Mouse (Mus musculus): ENCODE measurements around the gene Unc13a.

The Unc13a gene

DNA sequence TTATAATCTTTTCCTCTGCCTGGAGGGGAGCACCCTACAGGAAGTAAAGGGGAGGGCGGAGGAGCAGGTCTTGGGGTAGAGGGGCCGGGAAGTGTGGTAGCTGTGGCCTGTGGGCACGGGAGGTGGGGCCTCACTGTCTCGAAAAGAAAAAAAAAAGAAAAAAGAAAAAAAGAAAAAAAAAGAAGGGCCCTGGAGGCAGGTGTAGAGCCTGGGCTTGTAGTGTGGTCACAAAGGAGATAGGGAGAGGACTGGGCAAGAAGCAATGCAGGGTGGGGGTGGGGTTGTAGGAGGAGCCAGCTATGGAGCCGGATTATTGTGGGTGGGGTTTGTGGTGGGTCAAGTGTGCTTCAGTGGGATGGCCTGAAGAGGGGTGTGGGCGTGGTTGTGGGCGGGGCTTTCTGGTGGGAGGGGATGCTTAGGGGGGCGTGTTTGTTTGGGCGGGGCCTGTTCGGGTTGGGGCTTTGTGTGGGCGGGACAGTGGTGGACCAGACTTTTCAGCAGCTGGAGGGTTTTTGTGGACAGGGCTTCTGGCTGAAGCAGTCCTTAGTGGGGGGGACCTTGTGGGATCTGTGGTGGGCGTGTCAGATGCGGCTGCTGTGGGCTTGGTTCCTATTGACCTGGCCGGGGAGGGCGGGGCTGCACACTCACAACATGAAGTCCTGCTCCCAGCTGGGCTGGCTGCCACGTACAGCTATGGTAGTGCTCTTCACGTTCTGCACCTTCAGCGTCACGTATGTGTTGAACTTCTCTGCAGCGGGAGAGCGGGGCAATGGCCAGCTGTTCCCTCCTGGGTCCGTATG lies 6.0 kb downstream of the Unc13a start:
- peak in 1 of 2 experiments; percentile 58 for DNase-seq

DNA sequence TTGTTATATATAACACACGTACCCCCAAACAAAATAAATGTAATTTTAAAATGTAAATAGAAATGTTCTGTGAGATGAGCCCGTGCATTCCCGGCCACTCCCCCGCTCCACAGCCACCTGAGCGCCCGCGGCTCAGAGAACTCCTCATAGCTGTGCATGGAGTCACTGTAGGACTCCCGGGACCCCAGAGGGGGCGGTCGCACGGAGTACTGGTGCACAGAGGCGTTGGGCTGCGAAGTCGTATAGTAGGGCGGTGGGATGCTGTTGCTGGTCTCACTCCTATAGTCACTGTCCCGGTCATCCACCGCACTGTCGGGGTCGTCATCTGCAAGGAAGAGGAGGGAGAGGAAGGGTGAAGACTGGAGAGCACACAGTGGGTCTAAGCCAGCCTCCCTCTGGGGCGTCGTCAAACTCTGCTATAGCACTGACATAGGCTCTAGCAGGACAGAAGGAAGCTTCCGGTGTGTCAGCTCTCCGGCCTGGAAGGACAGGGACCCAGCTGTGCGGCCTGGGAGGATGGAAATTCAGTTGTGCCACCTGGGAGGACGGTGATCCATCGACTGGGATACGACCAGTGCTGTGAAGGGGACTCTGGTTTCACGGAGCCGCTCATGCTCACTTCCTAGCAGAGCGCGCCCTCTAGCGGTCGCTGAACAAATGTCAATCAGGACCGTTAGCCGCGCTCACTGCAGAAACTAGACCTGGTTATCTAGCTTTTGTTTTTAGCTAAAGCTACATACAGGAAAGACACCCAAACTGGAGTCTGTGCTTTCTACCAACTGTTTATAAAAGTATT lies 11.0 kb downstream of the Unc13a start:
- peak; percentile 93 to 96 for DNase-seq

DNA sequence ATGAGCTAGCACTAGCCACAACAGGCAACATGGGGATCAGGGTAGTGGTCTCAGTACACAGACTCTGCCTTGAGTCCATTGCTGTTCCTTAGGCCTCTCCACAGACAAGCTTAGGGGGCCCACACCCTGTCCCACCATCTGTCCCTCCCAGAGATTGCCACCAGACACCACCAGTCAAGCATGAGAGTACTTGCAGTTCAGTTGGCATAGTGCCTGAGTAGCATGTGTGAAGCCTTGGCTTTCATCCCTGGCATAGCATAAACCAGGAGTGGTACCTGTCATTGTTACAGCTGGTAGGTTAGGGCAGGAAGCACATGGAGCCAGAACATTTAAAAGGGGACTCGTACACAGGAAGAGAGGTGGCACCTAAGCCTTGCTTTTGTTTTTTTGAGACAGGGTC lies 11.8 kb downstream of the Unc13a start:
- peak; percentile 76 to 80 for DNase-seq

DNA sequence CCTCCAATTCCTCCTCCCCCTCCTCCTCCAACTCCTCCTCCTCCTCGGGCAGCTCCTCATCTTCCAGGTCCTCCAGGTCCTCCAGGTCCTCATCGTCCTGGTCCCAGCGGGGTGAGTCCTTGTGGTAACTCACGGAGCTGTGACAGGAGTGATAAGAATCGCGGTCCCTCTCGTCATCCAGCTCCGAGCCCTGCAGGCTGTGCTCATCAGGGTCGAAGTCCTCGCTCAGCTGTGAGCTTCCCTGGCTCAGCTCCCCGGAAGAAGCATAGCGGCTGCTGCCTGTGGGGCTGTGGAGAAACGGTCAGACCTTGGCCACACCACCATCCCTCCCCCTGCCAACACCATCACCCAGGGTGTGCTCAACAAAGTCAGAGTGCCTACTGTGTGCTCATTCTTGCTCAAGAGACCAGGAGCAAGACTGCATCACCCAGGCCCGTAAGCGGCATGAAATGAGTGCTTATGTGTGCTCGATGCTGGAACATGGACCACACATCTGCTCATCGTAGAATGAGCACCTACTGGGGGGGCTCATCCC lies 13.0 kb downstream of the Unc13a start:
- peak in 1 of 2 experiments; percentile 30 for DNase-seq

DNA sequence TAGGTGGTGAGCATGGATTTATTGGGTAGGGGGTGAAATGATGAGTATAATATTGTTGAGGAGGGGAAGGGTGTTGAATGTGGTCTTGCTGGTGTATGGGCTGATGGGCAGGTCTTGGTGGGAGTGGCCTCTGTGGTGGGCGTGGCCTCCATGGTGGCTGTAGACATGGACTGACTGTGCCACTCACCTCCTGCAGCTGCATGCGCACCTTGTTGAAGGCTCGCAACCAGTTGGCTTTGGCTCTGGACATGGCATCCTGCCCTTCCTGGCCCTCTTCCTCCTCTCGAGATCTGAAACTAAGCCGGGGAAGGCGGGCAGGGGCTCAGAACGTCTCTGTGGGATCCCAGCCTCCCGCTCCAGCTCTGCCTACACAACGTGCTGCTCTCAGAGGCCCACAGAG lies 13.7 kb downstream of the Unc13a start:
- DNase-seq = peak in 1 of 2 experiments; percentile 51

DNA sequence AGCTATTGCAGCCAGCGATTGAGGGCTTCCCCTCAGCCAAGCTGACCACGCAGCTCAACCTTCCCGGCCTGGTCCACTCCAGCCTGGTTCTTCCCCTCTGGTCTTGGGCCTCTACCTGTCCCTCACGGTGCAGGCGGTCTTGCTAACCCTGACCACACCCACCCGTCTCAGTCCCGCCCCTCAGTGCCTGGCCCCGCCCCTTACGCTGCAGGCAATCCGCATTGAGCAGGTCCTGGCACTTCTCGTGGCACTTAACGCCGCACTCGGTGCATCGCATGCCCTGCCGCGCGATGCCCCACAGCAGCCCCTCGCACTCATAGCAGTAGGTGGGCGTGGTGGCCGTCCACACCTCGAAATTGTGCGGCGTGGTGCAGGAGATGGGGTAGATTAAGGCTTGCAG lies 17.0 kb downstream of the Unc13a start:
- peak in 1 of 2 experiments; percentile 51 for DNase-seq

DNA sequence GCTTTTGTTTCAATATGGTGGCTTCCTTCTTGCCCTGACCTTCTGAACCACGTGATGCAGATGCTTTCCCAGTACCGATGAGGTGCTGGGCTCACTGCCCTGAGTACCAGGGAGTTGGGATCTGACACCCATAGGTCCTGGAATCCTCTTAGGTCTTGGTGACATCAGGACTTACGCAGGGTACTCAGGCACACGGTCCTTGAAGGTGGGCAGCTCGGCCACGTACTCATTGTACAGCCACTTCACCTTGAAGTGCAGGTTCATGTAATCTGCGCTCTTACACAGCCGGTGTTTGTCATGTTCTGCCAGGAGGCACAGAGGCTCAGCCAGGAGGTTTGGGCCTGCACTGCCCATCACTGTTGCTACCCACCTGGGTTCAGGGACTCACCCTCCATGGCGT lies 26.0 kb downstream of the Unc13a start:
- DNase-seq = no peak

DNA sequence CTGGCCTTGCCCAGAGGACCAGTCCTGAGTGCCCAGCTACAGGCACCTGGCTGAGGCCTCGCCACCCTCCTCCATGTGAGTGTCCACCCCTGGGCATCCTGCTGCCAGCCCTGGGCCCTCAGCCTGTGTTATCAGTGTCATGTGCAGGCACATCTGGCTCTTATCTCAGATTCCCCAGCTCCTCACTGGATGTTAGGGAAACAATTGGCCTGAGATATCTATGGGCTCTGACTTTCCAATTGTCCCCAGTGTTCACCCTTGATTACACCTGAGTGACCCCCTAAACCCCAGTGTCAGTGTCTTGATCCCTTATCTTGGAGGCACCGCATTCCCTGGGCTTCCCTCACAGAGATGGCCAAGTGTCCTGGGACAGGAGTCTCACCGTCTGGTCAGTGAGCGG lies 32.2 kb downstream of the Unc13a start:
- DNase-seq = no peak

DNA sequence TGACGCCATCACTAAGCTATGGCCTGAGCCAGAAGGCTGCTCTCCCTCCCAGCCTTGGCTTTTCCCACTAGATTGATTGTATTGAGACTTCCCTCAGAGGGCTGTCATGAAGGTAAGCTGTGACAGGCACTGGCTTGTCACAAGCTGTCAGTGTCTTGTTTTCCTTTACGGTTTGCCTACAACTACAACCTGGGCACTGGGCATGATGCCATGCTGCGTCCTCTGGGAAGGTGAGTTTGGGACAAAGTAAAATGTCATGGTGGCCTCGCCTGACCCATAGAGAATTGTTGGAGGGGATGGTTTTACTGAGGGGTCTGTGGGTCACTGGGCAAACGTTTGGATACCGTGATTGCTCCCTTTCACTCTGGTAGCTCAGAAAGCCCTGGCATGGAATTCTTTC lies 33.2 kb downstream of the Unc13a start:
- peak in 1 of 2 experiments; percentile 46 for DNase-seq

DNA sequence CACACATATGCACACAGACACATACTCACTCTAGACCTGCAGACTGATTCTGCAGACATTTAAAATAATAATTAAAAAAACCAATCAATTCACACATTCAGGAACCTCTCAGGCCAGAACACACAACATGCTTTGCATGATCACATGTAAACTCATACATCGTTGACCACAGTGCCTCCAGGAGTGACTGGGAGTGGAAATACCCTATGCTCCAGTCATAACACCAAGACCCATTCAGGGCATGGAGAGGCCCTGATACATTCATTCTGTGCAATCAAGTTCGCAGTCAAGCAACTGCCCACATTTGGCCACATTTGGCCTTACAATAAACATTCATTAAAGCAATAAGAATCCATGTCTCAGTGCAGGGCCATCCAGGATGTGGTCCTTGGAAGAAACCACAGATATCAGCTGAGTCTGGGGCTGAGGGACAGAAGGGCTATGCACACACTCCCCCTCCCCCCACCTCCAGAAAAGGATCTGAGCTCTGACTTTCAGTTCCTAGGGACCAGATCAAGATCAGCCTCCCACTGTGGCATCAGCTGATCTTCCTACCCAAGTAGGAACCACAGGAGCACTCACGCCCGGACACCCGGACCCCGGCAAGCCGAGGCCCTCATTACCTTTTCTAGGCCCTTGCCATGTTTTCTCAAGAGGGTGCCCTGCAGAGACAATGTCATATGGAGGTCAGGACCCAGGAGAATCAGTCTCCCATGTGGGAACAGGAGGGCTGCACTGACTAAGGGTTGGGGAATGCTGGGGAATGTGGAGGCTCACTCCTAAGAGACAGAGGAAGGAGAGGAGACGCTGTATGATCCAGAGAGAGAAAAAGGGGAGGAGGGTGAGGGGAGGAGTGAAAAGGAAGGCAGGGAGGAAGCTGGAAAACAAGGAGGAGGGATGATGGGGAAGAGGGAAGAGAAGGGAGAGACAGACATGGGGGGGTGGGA lies 34.1 kb downstream of the Unc13a start:
- DNase-seq = no peak

DNA sequence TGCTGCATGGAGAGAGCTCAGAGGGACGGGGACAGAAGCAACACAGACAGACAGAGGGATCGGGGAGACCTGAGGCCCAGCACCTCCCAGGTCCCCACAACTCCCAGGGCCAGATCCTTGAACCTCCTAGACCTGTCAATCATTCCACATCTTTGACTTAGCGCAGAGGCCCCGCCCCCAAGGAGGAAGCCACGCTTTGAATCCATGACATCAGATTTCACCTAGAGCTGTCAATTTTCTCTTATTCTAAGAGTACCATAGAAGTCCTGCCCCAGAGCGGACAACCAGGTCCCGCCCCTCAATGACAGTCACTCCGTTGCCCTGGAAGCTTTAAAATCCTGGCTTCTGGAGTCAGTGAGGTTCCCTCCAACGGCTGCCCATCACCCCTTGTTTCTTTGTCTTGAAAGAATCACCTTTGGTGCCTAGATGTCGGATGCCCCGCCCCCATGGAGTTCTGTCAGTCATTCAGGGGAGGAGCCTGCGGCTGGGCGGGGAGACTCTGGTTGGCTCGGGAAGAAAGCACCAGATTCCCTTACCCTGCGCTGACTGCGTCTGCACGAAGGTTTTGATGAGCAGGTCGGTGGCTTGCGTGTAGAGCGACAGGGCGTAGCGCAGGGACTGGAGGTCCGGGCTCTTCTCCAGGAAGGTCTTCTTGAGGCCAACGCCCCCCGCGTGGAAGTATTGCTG lies 37.4 kb downstream of the Unc13a start:
- peak; percentile 45 to 58 for DNase-seq

DNA sequence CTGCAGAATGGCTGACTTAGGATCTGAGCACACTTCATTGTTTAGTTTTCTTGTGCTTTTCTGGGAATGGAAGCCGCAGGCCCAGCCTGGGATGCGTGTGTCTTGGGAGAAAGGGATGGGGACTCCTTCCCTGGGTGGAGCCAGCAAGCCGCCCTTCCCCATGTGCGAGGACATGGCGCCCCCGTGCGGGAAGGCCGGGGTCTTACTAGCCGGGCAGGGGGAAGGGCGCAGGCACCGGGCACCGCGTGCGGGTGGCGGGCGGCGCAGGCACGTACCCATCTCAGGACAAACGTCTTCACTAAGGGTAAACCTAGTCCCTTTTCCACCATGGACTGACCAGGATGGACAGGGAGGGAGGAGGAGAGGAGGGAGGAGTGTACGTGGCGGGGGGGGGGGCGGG lies 38.4 kb downstream of the Unc13a start:
- DNase-seq = peak; percentile 40 to 57

DNA sequence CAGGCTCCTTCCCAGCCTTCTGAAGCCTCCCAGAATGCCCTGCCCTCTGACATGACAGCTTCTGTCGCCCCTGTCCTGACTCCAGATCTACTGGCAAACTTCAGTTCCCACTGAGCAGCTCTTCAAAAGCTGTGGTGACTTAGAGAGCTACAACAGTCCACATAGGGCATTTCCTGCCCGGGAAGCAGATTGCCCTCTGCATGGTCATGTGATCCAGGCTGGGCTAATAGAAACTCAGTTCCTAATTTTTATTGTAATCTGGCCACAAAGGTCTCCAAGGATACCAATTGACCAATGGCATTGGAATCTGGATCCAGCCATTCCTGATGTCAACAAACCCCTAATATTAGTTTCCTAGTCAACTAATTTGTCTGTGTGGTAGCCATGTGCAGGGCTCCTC lies 39.7 kb downstream of the Unc13a start:
- DNase-seq = no peak

DNA sequence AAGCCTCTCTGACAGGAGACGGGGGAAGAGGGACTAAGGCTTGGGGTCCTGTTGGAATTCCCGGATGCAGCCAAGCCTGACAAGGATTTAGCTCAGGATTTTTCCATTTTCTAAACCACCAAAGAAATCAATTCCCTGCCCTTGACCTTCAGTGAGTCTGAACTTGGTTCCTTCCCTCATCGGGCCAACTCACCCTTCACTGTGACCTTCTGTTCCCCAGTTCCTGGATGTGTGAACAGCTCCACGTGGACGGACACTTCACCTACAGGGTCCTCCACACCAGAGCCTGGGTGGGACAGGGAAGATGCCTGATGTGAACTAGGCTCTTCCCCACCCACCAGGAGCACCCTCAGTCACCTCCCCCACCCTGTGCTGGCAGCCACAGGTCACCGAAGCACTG lies 40.8 kb downstream of the Unc13a start:
- DNase-seq = no peak

DNA sequence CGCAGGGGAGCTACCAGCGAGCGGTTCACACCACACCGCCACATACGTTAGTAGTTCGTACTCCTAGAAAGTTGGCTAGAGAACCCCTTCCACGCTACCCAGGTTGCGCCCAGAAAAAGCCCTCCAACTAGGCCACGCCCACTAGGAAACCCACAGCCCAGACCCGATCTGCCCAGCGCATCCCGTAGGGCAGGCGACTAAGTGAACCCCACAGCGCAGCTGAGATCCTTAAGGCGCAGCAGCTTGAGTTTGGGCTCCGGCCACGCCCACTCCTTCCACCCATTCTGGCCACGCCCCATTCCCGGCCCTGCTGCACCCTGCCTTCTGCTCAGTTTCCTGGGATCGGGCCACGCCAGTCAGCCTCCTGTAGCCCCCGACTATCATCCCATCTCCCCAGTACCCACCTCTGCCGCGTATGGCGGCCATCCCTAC lies 41.8 kb downstream of the Unc13a start:
- peak; percentile 42 to 67 for DNase-seq

DNA sequence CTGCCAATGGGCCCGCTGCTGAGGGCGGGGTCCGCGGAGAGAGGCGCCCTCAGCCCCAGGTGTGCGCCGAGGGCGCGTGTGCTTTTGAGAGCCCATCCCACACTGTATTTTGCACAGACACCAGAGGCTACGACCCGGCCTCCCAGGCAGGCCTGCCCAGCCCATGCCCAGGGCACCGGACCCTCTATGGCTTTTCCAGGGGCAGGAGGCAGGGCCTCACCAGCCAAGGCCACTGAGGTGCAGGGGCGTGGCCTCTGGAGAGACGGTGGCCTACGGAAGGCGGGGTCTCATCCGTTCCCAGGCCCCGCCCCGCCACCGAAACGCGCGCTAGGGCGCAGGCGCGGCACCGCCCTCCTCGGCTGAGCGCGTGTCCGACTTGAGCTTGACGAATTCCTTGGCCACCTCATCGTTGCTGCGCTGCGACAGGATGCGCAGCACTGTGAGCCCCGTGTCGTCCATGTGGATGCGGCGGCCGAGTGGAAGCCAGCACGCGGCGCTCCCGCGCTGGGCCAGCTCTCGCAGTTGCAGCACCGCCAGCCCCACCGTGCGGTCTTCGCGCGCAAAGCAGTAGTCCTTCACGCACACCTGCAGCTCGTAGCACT lies 42.4 kb downstream of the Unc13a start:
- DNase-seq = peak; percentile 89 to 92

DNA sequence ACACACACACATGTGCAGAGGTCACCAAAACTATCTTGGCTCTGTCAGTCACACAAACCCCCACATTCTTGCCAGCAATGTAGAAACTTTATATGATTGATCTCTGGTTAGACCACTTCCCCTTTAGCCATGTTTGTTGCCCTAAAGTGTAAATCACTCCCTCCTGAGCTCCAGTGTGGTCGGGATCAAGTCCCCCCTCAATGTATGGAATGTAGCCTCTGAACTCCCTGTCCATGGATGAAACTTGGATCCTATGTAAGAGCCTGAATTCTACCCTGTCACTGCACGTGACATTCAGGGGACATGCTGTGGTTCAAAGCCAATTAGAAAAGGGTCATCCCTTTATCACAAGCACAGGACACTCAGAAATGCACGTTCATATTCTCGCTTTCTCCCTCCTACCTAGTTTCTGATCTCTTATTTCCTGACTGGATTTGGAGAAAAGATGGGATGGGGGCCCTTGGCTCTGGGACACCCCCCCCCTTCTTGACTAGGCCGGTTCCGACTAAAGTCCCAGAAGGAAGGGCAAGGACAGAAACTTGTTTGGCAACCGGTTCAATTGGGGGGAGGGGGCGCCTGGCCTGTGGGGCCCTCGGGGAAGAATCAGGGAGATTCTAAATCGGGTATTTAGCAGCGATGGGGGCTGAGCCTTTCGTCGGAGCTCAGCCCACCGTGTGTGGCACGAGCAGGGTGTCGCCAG lies 43.0 kb downstream of the Unc13a start:
- DNase-seq = peak in 1 of 2 experiments; percentile 43

DNA sequence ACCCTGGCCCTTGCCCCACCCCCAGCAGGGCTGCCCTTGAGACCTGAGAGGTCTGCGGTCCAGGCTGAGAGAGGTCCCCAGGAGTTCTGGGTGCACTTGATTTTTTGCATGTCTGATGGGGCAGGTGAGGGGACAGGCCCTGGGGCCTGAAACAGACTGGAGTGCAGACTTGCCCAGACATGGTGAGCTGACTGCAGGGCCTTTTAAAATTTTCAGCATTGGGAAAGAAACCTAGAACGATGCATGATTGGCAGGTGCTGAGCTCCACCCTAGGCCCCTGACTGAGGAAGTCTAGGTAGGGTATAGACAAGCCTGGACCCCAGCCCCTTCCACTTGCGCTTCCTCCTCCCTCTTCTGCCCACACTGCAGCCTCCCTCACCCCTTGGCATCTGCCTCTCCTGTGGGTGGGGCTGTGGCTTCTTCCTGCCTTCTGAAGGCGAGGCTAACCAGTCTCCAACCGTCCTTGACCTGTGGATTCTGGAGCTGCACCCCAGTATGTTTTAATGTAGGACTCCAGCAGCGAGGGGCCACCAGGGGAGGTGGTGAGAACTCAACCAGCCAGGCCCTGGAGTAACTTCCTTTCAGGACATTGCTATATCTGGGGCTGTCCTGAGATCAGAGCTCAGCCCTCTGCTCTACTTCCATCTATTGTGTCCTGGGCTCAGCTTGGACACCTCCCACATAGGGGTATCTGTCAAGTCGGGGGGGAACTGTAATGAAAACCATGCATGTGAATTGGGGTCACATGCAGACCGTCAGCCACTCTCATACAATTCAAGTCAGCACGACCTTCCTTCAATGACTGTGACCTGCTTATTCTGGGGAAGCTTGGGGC lies 44.1 kb downstream of the Unc13a start:
- peak in 1 of 2 experiments; percentile 39 for DNase-seq

DNA sequence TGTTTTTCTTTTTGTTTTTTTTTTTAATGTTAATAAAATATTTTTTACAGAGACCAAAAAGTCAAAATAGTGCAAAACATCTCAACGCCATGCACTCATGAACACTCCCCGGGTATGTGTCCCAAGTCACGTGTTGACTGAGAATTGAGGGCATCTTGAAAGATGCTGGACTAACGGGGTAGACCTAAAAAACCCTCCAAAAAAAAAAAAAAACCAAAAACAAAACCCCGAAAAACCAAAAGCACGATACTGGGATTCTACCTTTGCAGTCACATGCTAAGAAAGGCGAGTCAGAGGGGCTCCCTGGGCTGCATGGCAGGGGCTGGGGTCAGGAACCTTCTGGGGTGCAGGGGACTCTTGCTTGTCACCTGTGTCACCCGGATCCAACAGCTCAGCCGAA lies 44.8 kb downstream of the Unc13a start:
- DNase-seq = no peak

DNA sequence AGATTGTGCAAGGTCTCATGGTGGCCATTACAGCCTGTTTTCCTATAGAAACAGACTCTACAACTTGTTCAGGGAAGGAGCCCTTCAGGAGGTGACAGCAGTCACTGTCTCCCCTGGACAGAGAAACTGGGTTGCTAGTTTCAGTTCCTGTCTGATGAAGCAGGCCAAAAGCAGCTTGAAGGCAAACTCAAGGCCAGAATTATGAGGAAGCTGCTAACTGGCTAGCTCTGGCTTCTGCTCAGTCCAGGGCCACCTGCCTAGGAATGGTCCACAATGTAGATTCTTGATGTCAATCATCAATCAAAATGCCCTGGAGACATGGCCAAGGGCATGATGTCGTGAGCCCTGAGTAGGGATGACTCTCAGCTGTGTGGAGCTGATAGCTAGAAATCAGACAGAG lies 46.5 kb downstream of the Unc13a start:
- DNase-seq = no peak

Measured in cerebellum, postnatal 25 days (tissue).